Mouse (Mus musculus) heart, embryonic 15.5 days (tissue): Measurements from ENCODE around the gene Nhlh1. TPM values are rescaled to one million over a fixed set of nuclear protein-coding genes. Genes with fewer than 3 reads are reported as not detected.

ENCODE experiments used
- ATAC-seq: fragments of 200-750 bp; cut with Nextera tagmentation; replicated peaks from 2 replicates; pipeline ENCODE4 v1.8.0; 2017; ENCODE audit warnings: low read depth, moderate TSS enrichment; ENCODE audit not compliant: insufficient number of reproducible peaks, insufficient read depth, low FRiP score
- H3K27ac ChIP-seq: fragments of 300-500 bp; sonication (generic); 2 replicates; pipeline ENCODE4 v1.5.1; 2015; ENCODE audit warnings: mild to moderate bottlenecking, inconsistent platforms
- H3K27me3 ChIP-seq: fragments of 300-500 bp; sonication (generic); 2 replicates; pipeline ENCODE4 v1.6.1; 2015; ENCODE audit warnings: inconsistent platforms
- H3K36me3 ChIP-seq: fragments of 300-500 bp; sonication (generic); 2 replicates; pipeline ENCODE4 v1.6.1; 2015; ENCODE audit warnings: mild to moderate bottlenecking, inconsistent platforms
- H3K4me1 ChIP-seq: fragments of 300-500 bp; sonication (generic); replicated peaks from 2 replicates; pipeline ENCODE4 v1.6.1; 2015; ENCODE audit warnings: inconsistent platforms
- H3K4me2 ChIP-seq: fragments of 300-500 bp; sonication (generic); 2 replicates; pipeline ENCODE4 v1.6.1; 2015; ENCODE audit warnings: inconsistent platforms, mild to moderate bottlenecking, moderate library complexity
- H3K4me3 ChIP-seq: fragments of 300-500 bp; sonication (generic); 2 replicates; pipeline ENCODE4 v1.5.1; 2015; ENCODE audit warnings: mild to moderate bottlenecking, inconsistent platforms
- H3K9ac ChIP-seq: fragments of 300-500 bp; sonication (generic); 2 replicates; pipeline ENCODE4 v1.6.1; 2015; ENCODE audit warnings: mild to moderate bottlenecking, inconsistent platforms
- H3K9me3 ChIP-seq: fragments of 300-500 bp; sonication (generic); replicated peaks from 2 replicates; pipeline ENCODE4 v1.6.1; 2016; ENCODE audit warnings: inconsistent platforms
- WGBS: fragments of 180-500 bp; shearing (Covaris S2); methylation state at CpG from one replicate; pipeline ENCODE4 v1.1.7; 2015; ENCODE audit warnings: mixed read lengths; 5-methylcytosine and 5-hydroxymethylcytosine counted together
- polyA plus RNA-seq: library from polyadenylated mRNA; unstranded; fragments of >200 nt; fragmentation: Nextera tagmentation; extraction: Ambion mirVana; gene quantifications from 2 replicates; pipeline ENCODE4 v1.2.1, GENCODE M21; 2015

The Nhlh1 gene
- polyA plus RNA-seq, 1 experiment from 2014 or later: not detected

DNA sequence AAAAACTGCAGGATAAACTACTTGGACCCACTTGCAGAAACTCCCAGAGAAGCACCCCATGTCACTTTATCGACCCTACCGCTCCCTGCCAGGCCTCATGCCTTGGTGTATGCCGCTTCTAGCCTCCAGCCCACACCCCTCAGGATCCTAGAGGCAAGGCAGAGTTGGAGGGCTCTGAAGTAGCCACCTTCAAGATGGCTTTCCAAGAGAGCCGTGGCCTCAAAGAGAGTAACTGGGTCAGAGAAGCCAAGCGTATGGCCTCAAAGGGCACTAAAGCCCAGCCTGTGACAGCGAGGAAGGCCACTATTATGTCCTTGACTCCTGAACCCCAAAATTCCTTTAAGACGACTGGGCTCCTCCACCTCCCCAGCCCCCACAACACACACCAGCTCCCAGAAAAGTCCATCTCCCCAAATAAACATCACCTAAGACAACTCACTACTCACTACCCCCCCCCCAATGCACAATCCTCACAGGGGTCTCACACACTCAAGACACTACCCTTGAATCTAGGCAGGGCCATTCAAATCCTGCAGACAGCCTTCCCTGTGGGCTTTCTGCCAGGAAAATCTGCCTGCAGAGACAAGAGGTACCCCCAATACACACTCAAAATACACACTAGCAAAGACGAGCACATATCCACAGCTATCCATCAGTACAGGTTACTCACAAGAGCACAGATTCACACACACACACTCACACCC is 32.0 kb downstream of the Nhlh1 start:
- no peak for ATAC-seq
- Histone ChIP-seq H3K4me3 (peak overlapping the region; percentile 98), H3K36me3 (no peaks in the 10 kb centered on the region), H3K4me2 (peak overlapping the region; percentile 85), H3K9me3 (no peaks in the 10 kb centered on the region), H3K27me3 (no peaks in the 10 kb centered on the region), H3K9ac (no peak overlapping the region), H3K27ac (no peak overlapping the region), H3K4me1 (peaks cover 31% of the 10 kb centered on the region)
- 63% methylated on average over 8 of the region's 8 CpGs for WGBS

DNA sequence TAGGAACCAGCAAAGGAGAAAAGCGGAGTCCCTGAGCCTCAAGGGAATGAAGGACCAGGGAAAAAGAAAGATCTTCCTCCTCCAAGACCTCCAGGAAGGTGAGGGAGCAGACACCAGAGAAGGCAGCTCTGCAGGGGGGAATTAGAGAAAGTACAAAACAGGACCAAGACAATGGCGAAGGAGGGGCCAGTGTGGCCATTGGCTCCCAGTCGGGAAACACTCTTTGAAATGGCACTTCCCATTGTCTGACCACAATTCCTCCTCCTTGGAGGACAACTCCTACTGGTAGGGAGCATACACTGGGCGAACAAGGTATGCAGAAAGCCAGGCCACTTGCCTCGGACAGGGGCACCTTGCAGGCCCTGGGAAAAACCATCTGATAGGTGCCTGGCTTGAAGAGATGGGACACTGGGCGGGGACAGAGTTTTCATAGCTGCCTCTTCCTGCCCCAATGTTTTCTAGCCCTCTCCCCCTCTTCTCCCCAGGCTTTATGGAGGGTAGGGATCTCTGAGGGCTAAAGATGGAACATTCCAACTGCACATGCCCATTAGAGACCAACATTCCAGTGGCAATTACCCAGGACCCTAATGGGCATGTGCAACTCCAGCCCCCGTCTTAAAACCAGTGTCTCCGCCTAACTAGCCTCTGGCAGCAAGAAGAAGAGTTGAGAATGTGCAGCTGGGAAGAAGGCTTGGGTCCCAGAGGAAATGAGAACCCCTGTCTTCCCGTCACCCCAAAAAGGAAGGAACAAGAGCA is 33.1 kb downstream of the Nhlh1 start:
- peaks cover 34% of the 10 kb centered on the region for H3K4me1 ChIP-seq
- H3K36me3 ChIP-seq: no peaks in the 10 kb centered on the region
- H3K27ac ChIP-seq: no peak overlapping the region
- no peak overlapping the region for H3K4me2 ChIP-seq
- H3K9ac ChIP-seq: no peak overlapping the region
- H3K9me3 ChIP-seq: no peaks in the 10 kb centered on the region
- no peak for ATAC-seq
- H3K27me3 ChIP-seq: no peaks in the 10 kb centered on the region
- H3K4me3 ChIP-seq: no peak overlapping the region
- WGBS: 63% methylated on average over 9 of the region's 9 CpGs

DNA sequence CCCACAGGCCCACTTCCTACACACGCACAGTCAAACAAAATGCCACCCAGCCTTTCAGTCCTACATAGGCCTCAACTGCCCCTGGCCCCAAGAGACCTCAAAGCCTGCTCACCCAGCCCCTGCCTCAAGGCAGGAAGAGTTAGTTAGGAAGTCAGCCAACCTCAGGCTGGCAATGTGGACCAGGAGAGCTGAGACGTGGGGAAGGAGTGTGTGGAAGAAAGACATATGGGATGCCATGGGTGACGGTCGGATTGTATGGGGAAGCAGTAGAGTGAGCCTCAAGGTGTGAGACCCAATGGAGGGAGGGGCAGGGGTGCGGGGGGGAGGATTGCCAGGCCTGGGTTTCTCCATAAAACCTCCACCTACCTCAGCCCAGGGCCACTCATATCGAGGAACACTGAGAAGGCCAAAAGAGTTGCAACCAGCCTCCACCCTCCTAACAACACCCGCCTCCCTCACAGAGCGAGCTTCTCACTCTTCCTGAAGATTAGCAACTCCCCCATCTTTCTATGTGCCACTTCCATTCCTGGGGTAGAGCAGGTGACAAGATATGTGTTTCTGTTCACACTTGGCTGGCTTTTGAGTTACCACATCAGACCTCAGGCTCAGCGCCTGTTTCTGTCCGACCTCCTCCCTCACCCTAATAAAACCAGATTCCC is 37.4 kb downstream of the Nhlh1 start:
- no peak overlapping the region for H3K27ac ChIP-seq
- H3K36me3 ChIP-seq: no peaks in the 10 kb centered on the region
- H3K4me1 ChIP-seq: peaks cover 32% of the 10 kb centered on the region
- 76% methylated on average over 10 of the region's 10 CpGs for WGBS
- no peak overlapping the region for H3K9ac ChIP-seq
- no peak overlapping the region for H3K4me3 ChIP-seq
- no peak for ATAC-seq
- H3K4me2 ChIP-seq: no peak overlapping the region
- H3K9me3 ChIP-seq: no peaks in the 10 kb centered on the region
- H3K27me3 ChIP-seq: no peaks in the 10 kb centered on the region

GRCm38 (mm10) chr1:172019339-172019738 is 38.0 kb downstream of the Nhlh1 start:
- no peak overlapping the region for H3K9ac ChIP-seq
- no peaks in the 10 kb centered on the region for H3K36me3 ChIP-seq
- H3K4me2 ChIP-seq: no peak overlapping the region
- no peaks in the 10 kb centered on the region for H3K9me3 ChIP-seq
- no peak overlapping the region for H3K4me3 ChIP-seq
- H3K27me3 ChIP-seq: no peaks in the 10 kb centered on the region
- peaks cover 25% of the 10 kb centered on the region for H3K4me1 ChIP-seq
- ATAC-seq: no peak
- no peak overlapping the region for H3K27ac ChIP-seq
- WGBS: 81% methylated on average over 4 of the region's 4 CpGs

- ATAC-seq: no peak
Measured at GRCm38 (mm10) chr1:172018336-172019311, 38.7 kb downstream of the Nhlh1 start.

DNA sequence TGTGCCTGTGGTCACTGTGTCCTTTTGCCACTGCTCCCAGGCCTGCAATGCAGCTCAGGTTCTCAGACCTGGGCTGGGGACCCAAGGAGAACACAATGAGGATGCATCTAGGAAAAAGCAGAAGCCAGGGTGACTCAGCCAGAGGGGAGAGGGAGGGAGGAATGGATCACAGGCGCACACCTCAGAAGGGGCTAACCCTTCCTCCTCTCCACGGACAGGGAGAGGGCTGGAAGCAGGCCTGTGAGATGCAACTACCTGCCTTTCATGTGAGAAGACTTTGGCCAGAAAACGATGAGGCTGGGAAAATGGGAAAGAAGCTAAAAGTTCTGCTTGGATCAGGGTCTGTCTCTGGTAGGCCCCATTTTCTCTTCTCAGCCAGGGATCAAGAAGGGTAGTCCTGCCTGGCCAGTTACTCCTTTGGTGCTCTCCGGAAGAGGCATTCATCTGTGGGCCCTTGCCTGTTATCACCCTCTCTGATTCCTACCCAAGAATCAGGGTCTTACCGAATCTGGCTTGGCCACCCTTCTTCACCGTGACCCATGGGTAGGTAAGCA is 39.8 kb downstream of the Nhlh1 start:
- no peak overlapping the region for H3K9ac ChIP-seq
- peaks cover 23% of the 10 kb centered on the region for H3K4me1 ChIP-seq
- H3K4me3 ChIP-seq: no peak overlapping the region
- WGBS: 74% methylated on average over 6 of the region's 6 CpGs
- no peak for ATAC-seq
- no peaks in the 10 kb centered on the region for H3K9me3 ChIP-seq
- H3K27ac ChIP-seq: no peak overlapping the region
- H3K27me3 ChIP-seq: no peaks in the 10 kb centered on the region
- H3K4me2 ChIP-seq: no peak overlapping the region
- no peaks in the 10 kb centered on the region; the same call in 1 of the 2 replicates for H3K36me3 ChIP-seq

More at GRCm38 (mm10) chr1:172018336-172019311, 38.7 kb downstream of the Nhlh1 start:
- no peak overlapping the region for H3K4me3 ChIP-seq
- no peak overlapping the region for H3K27ac ChIP-seq
- H3K9ac ChIP-seq: no peak overlapping the region
- 85% methylated on average over 9 of the region's 9 CpGs for WGBS
- H3K4me2 ChIP-seq: no peak overlapping the region
- H3K4me1 ChIP-seq: peaks cover 23% of the 10 kb centered on the region
- H3K36me3 ChIP-seq: no peaks in the 10 kb centered on the region
- H3K27me3 ChIP-seq: no peaks in the 10 kb centered on the region
- no peaks in the 10 kb centered on the region for H3K9me3 ChIP-seq

- Histone ChIP-seq H3K27ac (peak overlapping the region; percentile 63; the same call in 1 of the 2 replicates), H3K4me1 (peaks cover 26% of the 10 kb centered on the region), H3K27me3 (no peaks in the 10 kb centered on the region), H3K9ac (0 out of 2 replicates have a peak overlapping the region, but pooled peaks have one; percentile 20), H3K4me2 (peak overlapping the region; percentile 24; the same call in 1 of the 2 replicates), H3K36me3 (no peaks in the 10 kb centered on the region; the same call in 1 of the 2 replicates), H3K4me3 (no peak overlapping the region), H3K9me3 (no peaks in the 10 kb centered on the region)
- ATAC-seq: no peak
- 46% methylated on average over 6 of the region's 6 CpGs for WGBS
Measured at GRCm38 (mm10) chr1:172016660-172017516, 40.5 kb downstream of the Nhlh1 start.

DNA sequence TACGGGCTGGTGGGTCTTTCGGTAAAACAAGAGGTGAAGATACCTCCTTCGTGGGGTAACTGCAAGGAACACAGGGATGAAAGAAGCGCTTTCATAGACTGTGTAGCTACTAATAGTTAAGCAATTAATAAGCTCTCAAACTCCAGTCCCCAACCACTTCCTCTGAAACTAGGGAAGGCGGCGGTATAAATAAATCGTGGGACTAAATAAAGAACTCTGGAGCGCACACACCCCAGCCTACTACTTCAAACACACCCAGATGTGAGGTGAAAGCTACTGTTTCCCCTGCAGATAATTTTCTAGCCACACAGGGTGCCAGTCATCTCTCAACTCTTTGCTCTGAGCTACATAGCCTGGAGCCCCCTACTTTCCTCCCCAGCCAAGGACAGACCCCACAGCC is 41.3 kb downstream of the Nhlh1 start:
- Histone ChIP-seq H3K27ac (peak overlapping the region; percentile 63), H3K27me3 (no peaks in the 10 kb centered on the region), H3K4me3 (no peak overlapping the region), H3K4me1 (peaks cover 26% of the 10 kb centered on the region), H3K9me3 (no peaks in the 10 kb centered on the region), H3K9ac (peak overlapping the region; percentile 20; the same call in 1 of the 2 replicates), H3K4me2 (peak overlapping the region; percentile 24; the same call in 1 of the 2 replicates), H3K36me3 (no peaks in the 10 kb centered on the region; the same call in 1 of the 2 replicates)
- 53% methylated on average over 8 of the region's 8 CpGs for WGBS
- ATAC-seq: no peak

DNA sequence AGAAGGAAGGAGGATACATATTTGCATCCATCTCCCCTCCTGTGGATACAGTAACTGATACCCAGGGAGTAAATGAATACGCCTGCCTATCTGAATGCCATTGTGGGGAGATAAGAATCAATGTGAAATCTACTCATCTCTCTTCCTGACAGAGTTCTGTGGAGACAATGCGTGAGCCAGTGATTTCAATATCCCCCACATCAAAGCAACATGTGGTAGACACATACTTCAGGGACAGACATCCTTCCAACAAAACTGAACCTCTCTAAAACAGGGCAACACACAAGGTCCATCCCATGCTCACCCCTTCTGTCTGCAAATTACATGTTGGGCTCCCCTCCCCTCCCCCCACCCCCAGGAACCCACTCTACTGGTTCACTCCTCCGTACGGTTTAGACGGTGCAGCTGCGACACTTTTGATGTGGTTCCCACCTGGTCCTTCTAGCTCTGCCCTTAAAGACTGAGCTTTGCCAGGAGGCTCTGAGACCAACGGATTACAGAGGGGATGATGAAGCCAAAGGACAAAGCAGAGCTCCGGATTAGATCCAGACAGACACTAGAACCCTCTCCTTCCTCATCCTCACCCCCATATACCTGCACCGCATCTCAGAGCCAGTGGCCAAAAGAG is 41.9 kb downstream of the Nhlh1 start:
- no peak overlapping the region for H3K9ac ChIP-seq
- H3K4me2 ChIP-seq: peak overlapping the region; percentile 23; the same call in 1 of the 2 replicates
- no peaks in the 10 kb centered on the region for H3K9me3 ChIP-seq
- H3K27ac ChIP-seq: peak overlapping the region; percentile 63; the same call in 1 of the 2 replicates
- no peaks in the 10 kb centered on the region for H3K27me3 ChIP-seq
- H3K4me1 ChIP-seq: peaks cover 26% of the 10 kb centered on the region
- WGBS: 70% methylated on average over 9 of the region's 9 CpGs
- ATAC-seq: no peak
- H3K4me3 ChIP-seq: no peak overlapping the region
- H3K36me3 ChIP-seq: peaks cover 4% of the 10 kb centered on the region; the same call in 1 of the 2 replicates
